Mouse (Mus musculus): ENCODE measurements at regions not wholly inside any gene's neighbourhood (a gene's known extent, or its start where the extent isn't known, plus 50 kb on each side); places are given as distances from the start of the nearest gene placed in this dataset.
"Not testable (repeated sequence)": the region's sequence is repeated elsewhere in the genome, so short reads cannot be mapped to it uniquely, and the experiment has no call there.

DNA sequence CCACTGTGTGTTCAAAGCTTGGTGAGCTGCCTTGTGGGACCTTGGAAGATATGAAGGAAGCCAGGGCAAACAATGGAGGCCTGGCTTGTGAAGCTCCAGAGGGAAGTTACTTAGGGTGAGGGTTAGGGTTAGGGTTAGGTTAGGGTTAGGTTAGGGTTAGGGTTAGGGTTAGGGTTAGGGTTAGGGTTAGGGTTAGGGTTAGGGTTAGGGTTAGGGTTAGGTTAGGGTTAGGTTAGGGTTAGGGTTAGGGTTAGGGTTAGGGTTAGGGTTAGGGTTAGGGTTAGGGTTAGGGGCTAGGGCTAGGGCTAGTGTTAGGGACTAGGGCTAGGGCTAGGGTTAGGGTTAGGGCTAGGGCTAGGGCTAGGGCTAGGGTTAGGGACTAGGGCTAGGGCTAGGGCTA lies 329.7 kb downstream of the Ajap1 start:
- not testable (repeated sequence) for DNase-seq

DNA sequence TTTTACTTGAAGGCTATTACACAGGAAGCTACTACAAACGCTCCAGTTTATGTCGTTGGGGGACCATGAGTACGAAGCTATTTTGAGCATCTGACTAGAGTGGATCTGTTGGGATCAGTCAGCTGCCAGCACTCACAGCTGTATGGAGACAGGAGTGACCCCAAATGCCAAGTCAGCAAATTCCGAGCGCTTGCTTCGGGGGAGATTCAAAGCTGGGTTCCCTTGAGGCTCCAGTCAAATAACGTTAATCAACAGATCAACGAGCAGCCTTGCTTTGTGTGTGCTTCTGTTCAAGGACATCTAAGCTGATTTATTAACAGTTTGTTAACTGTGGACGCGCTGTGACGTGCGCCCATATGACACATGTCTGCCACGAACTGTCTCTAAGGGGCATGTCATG lies 349.5 kb downstream of the Ajap1 start:
- DNase-seq = no peak

DNA sequence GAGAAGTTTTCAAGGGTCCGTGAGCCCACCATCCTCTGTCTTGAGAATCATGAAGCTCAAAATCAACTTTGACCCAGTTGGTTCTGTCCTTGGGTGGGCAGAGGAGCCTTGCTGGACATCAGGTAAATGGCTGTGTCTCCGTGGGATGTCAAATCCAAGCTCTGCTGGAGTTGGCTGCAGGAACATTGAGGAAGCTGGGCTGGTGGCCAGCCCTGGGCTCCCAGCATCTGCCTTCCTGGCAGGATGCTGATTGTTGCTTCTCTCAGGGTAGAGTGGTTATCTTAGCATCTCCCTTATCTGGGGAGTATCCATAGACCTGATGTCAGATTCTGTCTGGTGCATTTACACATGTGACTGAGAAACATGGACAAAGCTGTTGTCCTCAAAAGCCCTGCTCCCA lies 353.3 kb downstream of the Ajap1 start:
- peak; percentile 65 to 82 for DNase-seq

DNA sequence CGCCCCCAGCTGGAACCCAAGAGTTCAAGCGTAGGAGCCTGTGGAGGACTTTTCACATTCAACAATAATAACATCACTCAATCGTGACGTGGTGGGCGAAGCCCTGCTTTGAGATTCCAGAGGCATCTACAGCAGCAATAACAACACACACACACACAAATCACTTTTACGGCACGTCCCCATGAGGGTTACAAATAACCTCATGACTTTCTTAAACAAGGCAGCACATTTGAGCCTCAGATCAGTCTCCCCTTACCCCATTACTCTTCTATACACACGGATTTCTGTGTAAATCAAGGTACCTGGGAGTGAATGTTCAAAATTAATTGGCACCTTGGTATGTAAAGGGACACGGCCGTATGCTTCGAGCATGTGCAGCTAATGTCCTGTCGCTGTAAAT lies 354.4 kb downstream of the Ajap1 start:
- no peak for DNase-seq

DNA sequence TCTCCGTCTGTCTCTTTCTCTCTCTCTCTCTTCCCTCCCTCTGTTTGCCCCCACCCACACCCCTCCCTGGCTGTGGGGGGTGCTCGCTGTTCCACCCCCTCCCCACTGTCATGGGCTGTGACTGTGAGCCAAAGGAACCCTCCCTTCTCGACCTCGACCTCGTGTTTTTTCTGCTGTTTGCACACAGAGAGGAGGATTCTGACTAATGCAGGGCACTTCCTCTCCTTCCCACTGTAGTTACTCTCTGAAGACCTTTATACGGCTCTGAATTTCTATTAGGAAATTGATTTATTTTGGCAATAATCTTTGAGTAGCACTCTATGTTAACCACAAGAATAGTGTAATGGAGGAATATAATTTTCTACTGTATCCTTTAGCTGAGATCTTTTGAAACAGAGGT lies 362.1 kb downstream of the Ajap1 start:
- no peak for DNase-seq

DNA sequence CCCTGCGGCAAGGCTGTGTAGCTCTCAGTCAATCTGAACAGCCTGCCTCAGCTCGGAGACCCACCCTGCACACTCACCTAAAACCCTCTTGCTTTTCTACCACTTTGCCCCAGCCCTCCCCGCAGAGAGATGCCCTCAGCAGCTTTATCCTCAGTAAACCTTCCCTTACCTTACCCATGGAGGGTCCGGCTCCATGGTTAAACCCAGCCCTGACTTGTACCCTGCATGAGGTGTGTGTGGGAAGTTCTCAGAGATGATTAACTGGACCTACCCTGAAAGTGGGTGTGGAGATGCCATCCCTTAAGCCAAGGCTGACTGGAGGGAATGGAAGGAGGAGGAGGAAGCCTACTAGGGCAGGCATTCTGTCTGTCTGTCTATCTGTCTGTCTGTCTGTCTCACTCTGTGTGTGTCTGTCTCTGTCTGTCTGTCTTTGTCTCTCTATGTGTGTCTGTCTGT lies 362.9 kb downstream of the Ajap1 start:
- DNase-seq = no peak

DNA sequence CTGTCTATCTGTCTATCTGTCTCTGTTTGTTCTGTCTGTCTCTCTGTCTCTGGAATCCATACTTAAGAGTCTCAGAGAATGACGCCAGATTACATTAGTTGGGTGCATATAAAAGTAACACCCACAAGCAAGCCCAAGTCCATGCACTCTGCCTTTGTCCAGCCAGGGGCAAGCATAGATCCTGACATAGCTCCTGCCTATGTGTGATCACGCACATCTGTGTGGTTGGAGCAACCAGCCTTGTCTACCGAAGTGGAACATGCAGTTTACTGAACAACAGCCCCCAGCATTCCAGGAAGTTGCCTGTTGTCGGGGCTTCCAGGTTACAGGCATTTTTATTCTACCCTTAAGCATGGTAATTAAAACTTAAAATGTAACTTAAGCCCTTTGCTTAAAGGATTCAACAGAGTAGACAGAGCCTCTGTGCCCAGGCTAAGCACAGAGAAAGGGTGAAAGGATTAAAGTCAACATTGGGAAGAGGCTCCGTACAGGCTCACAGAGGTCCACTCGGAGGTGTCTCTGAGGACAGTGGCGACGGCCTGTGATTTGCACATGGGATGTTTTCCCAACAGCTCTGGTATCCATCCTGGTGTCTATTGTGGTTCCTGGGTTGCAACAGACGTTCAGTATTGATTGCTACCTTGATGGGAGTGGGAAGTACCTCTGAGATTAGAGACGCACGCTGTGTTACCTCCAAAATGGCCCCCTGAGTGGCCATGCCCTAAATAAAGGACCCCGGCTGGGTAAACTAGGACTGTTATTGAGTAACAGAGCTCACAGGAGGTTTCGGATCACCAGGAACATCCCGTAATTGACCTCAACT lies 363.6 kb downstream of the Ajap1 start:
- no peak for DNase-seq

DNA sequence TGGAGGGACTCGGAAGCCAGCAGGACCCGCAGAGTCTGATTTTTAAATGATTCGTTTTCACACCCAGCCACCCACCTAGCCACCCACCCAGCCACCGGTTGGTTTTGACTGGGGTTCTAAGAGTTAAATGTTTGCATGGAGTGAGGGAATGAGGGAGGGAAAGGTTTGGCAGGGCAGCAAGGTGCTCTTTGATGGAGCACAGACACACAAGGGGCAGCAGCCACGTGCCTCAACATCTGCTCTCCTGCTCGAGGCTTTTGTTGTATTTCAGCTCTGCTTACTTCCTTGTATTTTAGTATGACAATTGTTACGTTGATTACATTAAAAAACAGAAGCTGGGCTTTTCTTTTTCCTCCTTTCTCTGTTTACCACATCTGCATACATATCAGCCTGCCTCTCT lies 367.6 kb downstream of the Ajap1 start:
- no peak for DNase-seq

DNA sequence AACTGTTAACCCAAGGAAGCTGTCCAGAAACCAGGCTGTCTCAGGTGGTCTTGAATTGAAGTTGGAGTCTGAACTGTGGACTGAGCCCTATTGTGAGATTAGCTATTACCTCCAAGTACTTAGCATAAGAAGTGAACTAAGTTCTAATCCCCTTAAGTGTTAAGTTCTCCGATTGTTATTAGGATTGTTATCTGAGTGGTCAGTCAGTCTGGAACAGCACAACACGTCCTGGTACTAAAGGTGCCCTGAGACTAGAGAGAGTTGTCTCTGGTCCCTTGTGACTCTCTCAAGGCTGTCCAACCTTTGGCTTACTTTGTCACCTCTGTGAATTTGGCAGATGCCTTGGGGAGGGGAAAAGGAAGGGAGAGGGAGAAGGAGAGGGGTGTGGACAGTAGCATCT lies 369.0 kb downstream of the Ajap1 start:
- no peak for DNase-seq

DNA sequence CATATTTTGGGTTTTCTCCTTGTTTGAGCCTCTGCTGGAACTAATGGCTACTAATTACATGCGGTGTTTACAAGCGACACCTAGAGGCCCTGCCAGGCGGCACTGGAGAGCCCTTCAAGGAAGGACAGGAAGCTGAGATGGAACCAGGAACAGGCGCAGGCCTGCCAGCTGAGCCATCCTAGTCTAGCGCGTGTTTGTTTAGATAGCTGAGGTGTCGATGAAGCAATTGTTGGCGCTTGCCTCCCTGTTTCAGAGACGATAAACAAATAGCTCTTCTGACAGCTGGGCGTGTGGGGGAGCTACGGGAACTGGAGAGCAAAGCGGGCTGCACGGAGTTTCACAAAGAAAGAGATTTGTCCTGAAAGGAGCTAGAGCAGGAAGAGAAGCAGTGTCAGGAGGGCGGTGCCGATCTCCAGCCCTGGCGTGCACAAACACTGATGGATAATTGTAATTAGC lies 372.3 kb downstream of the Ajap1 start:
- DNase-seq = peak; percentile 44 to 45

DNA sequence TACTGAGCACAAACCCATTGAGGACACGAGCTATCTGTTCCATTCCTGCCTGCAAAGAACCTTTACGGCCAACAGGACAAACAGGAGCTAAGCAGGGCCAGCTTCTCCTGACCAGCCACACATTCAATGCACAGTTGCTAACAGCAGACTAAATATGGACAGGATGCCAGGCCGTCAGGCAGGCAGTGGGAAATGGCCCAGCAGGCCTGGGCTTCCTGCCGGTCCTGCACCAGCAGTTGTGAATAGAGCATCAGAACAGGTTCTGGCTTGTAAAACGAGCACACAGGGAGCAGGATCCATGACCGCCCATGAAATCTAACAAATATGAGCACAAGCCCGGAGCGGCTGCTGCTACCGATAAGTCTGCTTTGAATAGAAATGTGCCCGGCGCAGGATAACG lies 384.0 kb downstream of the Ajap1 start:
- peak; percentile 44 to 59 for DNase-seq

DNA sequence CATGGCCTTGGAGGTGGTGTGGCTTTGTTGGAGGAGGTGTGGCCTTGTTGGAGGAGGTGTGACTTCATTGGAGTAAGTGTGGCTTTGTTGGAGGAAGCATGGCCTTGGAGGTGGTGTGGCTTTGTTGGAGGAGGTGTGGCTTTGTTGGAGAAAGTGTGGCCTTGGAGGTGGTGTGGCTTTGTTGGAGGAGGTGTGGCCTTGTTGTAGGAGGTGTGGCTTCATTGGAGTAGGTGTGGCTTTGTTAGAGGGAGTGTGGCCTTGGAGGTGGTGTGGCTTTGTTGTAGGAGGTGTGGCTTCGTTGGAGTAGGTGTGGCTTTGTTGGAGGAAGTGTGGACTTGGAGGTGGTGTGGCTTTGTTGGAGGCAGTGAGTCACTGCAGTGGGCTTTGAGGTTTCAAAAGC lies 385.0 kb downstream of the Ajap1 start:
- DNase-seq = no peak

DNA sequence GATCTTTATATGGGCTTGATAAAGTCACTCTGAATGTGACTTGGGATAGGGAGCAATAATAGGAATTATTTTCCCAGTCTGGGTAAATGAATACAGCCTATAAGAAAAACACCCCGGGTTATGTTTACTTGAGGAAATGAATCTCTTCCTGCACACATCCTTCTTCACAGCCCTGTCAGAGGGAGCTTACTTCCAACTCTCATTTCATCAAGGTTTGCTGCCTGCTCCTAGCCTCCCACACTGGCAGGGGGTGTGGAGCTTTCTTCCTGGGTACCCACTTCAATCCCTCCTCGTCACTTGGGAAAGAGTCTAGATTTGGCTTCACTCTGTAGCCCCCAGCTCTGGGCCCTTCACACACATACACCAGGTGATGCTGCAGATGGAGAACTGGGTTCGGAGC lies 389.5 kb downstream of the Ajap1 start:
- no peak for DNase-seq

DNA sequence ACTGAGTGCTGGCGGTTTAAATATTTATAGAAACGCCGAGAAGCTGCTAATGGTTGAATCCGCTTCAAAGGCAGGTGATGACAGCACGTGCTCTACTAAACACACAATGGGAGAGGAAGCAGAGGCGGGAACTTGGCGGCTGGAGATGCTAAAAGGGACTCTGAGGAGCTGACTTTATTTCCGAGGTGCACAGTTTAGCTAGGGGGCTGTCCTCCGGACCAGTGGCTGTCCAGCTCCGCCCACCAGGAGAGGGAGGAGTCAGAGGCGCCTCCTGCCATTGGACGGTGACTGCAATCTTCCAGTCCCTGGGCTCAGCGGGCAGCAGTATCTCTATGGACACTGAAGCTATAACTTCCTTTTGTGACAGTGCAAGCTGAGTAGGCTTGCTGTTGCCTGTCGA lies 400.4 kb downstream of the Ajap1 start:
- DNase-seq = no peak

DNA sequence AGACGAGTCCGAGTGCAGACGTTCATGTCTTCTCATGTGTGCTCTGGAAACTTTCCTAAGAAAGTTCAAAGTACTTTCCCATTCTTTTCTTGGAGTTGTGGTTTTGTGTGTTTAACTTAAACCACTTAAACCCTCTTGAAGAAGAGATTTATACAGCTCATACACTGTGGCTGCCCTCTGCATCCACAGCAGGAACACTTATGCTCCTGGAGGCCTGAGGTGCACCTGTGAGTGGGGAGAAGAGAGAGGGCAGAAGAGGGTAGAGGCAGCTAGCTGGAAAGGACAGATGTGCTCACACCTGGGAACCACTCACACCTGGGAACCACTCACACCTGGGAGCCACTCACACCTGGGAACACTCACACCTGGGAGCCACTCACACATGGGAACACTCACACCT lies 408.0 kb downstream of the Ajap1 start:
- no peak for DNase-seq

DNA sequence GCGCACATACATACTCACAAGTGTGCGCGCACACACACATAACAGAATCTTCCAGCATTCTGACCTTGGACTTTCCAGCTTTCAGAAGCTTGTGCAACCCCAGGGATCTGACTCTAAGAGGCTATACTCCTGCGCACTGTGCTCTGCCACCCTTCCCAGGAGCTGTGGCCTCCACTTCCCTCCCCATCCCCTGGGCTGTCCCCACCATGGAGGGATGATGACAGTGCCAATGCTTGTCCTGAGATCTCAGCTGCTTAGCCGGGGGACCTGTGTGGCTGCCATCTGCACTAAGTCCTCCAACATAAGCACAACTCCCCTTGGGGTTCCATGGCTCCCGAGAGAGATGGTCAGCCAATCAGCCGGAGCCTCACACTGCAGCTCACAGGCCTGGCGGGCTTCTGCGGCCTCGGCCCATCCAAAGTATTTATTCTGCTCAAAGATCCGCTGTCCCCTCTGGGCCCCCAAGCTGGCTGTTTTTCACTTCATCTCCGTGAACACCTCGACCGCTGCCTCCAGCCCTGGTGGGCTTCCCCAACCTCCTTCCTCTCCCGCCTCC lies 412.3 kb downstream of the Ajap1 start:
- DNase-seq = peak in 1 of 2 experiments; percentile 20

DNA sequence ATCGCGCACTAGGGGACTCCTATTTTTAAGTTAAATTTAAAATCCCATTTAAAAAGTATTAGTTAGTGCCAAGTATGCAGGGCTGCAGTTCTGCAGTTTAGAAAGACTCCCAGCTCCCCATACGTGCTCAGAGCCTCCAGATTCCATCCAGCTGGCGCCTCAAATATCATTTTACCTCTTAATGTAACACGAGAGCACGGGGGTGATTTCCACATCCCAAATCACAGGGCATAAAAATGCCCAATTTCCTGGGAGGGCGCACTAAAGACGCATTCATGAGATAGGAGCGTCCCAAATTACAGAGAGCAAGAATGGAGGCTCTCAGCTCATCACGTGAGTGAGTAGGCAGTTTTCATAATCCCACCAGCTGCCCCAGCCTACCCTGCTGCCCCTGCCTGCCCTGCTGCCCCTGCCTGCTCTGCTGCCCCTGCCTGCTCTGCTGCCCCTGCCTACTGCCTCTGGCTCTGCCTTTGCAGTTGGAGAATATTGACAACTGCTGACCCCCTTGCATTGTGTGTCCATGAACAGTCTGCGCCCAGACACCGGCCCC lies 414.1 kb downstream of the Ajap1 start:
- DNase-seq = no peak

DNA sequence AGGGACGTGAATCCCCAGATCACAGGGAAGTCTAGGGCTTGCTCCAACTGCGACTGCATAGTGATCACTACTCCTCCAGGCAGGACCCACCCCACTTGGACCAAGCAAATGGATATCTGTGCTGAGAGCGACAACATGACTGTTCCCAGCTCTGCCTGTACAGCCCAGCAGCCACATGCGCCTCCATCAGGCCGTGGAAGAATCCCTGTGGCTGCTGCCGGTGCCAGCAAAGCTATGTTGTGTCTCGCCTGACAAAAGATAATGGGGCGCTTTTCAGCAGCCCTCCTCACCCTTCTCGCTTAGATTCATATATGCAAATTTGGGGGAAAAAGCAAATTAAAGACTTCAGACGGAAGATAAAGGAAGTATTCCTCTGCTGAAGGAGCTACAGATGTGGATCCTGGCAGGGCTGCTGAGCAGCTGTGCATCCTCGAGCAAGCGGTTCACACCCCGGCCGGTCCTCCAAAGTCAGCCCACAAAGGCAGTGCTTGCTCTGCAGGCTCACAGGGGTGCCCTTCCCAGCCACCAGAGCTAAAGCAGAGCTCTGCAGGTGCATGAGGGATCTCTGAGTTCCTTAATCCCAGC lies 418.5 kb downstream of the Ajap1 start:
- DNase-seq = no peak

DNA sequence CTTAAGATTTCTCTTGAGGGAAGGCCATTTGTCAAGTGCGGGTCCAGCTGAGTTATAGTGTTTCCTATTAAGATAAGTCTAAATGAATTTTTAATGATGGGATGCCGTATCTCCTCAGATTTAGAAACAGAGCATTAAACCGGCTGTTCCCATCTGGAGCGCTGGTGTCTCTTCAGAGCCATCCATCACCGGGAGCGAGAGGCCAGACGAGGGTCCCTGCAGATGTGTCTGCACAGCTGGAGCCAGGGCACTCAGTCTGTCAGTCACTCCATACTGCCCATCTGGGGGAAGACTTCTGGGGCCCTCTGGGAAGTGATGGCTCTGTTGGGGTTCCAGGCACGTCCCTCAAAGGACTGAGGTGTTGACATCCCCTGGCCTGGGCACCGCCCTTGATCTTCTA lies 419.2 kb downstream of the Ajap1 start:
- no peak for DNase-seq

DNA sequence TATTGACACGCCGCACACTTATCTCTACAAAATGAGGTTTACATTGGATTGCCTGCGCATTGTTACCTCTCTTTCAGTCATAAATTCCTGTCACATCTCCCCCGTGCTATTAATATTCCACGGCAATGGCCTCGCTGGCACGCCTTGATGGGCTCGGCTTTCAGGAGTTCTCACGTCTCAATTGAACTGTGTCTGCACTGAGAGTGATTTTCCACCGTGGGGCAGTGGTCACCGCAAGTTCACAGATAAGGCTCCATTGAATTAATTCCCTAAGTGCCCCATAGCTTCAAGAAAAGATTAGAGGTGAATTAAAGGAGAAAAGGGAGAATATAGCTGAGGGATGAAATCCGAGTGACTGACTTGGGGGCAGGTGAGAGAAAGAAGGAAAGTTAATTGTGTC lies 424.5 kb downstream of the Ajap1 start:
- peak; percentile 9 to 37 for DNase-seq

DNA sequence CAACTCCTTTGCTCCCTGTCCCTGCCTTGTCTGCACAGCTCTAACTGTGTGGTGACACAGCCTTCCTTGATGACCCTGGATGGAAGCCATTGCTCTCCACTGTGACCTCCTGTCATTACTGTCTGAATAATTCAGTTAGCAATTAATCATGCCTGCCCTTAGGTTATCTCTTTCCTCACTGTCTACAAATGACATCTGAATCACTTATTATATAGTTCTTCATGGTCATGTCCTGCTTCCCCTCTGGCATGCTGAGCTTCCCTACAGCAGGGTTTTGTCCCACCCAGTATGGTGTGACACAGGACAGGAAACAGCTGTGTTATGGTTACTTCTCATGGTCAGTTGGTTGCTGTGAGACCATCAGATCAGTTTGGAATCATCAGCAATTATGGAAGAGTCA lies 458.9 kb downstream of the Ajap1 start:
- DNase-seq = no peak

DNA sequence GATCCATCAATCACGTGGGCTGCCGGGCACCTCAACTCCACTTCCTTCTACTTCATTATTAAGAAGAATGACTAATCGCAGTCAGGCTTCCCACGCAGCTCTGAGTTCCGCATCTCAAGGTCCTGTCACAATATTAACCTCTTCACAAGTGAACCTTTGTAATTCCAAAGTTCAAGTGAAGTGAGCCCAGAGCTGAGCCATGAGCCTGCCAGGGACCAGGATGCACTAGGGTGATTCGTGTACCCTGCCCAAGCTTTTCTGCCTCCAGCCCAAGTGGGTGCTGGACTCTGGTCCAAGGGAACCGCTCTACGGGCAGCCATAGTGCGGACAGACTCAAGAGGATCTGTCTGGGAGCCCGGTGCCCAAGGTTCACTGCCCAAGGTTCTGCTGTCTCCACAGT lies 463.4 kb downstream of the Ajap1 start:
- no peak for DNase-seq

DNA sequence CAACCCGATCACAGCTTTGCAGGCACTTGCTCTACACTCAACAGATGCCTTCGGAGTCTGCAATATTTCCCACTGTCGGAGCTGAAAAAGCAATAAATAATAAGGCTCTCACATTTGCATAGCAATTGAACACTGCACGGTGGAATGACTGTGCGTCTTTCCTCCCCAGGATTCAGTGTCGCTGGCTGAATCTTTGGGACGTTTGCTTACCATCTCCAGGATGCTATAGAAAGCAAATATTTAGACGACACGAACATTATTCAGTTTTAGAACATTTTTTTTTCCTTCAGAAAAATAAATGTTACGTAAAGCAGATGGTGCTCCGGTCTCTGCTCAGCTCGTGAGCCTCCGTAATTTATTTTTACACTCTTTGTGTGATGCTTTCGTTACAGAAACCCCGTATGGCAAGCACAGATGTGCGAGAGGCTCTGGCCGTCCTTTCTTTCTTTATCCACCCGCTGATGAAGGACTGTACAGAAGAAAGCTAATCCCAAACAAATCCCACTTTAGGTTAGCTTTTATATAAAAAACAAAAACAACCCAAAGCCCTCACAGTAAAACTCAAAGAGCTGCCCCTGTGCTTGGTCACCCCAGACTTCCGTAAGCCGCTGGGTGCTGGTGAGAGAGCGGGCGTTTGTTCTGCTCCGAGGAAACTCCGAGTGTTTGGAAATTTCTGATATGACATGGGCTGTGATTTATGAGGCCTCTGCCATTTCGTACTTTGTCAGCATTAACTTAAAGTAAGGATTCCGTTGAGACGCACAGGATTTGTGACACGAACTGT lies 464.3 kb downstream of the Ajap1 start:
- DNase-seq = no peak
